Mouse (Mus musculus): ENCODE data around the gene Ddx54.

- TF ChIP-seq CTCF (IDR thresholded peaks at IDR 0.05; ENCODE audit: low read depth, low read length) = no peak
- TF ChIP-seq POLR2A (IDR thresholded peaks at IDR 0.05; ENCODE audit: borderline replicate concordance, low read depth, low read length) = no peak
Observed at GRCm38 (mm10) chr5:120607335-120607734, 5.2 kb upstream of the Ddx54 start.
